Mouse (Mus musculus) layer of hippocampus, adult 2 months (tissue): ENCODE measurements at regions not wholly inside any gene's neighbourhood (a gene's known extent, or its start where the extent isn't known, plus 50 kb on each side); places are given as distances from the start of the nearest gene placed in this dataset.

Source experiments
- DNase-seq, 2 experiments: peaks; one replicate each; pipeline ENCODE4 v3.0.0; 2022; ENCODE audit warnings: low spot score in 2 of 2
- H3K27ac ChIP-seq: fragments of 200-600 bp; 2 replicates; pipeline ENCODE4 v1.8.1; 2022
- H3K4me3 ChIP-seq: fragments of 200-600 bp; 2 replicates; pipeline ENCODE4 v1.8.1; 2022; ENCODE audit warnings: mild to moderate bottlenecking
- CTCF ChIP-seq: fragments of 200-600 bp; conservative IDR thresholded peaks from 2 replicates; pipeline ENCODE4 v1.8.1; 2022; ENCODE audit warnings: antibody characterized with exemption, mild to moderate bottlenecking, moderate library complexity

DNA sequence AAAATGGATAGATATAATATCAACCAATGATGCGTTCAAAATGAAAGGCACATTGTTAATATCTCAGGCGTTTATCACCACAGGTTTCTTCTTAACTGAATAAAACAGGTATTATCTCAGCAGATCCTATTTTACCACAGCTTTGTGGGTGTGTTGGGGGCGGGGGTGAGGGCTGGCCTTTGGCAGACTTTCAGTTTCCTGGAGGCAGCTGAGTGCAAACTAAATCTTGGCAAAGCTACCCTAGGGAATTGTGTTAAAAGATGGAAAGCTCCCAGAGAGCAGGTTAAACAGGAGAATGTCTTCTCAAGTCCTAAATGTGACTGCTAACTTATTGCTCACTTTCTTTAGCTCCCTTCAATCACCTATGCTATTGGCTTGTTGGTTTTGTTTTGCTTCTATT is 223.8 kb downstream of the Kdm4c start:
- H3K4me3 ChIP-seq, result no peak overlapping the region
- DNase-seq, result no peak
- TF ChIP-seq CTCF, result no peak
- H3K27ac ChIP-seq, result no peak overlapping the region

DNA sequence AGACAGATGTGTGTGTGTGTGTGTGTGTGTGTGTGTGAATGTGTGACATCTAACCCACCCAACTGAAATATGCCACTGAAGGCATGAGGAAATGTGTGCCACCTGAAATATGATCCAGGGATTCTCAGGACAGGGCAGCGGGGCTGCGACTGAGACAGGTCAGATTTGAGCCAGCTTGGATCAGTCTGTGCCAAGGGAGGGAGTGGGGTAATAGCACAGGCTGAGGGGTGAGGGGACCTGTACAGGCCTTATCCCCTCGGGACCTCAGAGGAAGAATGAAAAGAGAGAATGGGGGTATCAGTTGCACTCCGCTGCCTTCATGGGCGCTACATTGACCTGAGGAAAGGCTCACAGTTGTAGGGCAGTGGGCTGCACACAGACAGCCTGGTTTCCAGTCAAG is 270.2 kb downstream of the Kdm4c start:
- DNase-seq, result no peak
- H3K4me3 ChIP-seq, result no peak overlapping the region
- H3K27ac ChIP-seq, result no peak overlapping the region
- TF ChIP-seq CTCF, result no peak

DNA sequence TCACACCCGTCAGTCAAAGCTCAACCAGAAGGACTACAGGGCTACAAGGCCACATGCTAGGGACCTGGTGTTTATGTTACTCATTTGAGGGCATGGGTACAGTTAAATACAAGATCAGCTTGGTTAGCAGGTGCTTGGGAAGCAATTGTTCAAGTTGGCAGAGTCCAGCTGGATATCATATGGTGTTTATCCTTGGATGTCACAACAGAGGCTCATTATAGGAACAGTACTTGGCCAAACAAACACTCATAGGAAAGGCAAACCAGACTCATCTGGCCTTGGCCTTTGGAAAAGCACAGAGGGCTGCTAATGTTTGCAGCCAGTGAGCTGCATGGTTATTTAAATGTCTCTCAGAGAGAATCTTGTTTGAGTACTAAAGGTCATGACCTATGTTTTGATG is 311.6 kb downstream of the Kdm4c start:
- H3K4me3 ChIP-seq, result no peak overlapping the region
- no peak for TF ChIP-seq CTCF
- DNase-seq, result no peak
- no peak overlapping the region for H3K27ac ChIP-seq

DNA sequence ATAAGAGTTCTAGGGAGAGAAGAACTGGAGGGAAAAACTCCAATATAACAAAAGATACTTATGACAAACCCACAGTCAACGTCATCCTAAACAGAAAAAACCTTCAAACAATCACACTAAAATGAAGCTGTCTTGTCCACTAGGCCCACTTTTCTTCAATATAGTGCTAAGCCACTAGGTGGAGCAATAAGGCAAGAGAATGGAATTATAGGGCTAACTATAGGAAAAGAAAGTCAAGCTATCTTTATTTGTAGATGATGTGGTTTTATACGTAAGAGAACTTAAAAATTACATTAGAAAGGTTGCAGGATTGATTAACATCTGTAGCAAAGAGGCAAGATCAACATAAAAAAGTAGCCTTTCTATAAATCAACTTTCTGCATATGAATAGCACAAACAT is 321.3 kb downstream of the Kdm4c start:
- peak; percentile 90 for TF ChIP-seq CTCF
- H3K27ac ChIP-seq, result no peak overlapping the region
- no peak overlapping the region for H3K4me3 ChIP-seq
- peak; percentile 8 to 57 for DNase-seq

DNA sequence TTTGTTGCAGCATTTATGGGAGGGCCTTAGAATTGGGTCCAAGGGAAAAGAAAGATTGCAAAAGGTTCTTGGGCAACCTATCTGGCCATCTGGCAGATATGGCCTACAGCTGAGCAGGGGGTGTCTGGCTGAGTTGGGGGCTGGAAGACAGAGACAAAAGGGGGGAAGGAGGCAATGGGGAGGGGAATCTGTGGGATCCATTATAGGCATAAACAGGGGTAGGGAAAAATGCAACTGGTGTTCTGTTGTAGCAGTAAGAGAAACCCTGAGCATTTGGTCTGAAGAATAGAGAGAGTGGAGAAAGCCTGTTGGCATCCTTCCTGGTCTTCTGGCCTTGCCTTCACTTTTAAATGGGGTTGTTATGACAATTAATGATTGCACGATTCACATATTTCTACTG is 344.1 kb downstream of the Kdm4c start:
- DNase-seq, result no peak

DNA sequence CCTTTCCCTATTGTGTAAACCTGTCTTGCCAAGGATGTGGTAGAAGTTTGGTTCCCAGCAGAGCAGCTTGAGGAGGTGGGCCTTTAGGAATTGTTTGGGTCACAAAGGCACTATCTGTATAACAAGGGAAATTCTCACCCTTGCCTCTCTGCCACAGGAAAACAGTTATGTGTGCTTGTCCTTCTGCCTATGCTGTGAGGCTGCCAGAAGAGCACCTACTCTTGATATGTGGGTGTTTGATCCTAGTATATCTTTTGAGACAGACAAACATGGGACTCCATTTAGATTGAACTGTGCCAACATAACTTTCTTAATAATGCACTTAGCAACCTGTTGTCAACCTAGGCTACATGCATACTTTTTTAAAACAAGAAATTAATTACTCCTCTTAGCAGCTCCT is 344.8 kb downstream of the Kdm4c start:
- DNase-seq, result no peak

More for the DNA sequence above, 344.1 kb downstream of the Kdm4c start:
- no peak for TF ChIP-seq CTCF
- Histone ChIP-seq H3K4me3 (no peak overlapping the region), H3K27ac (no peak overlapping the region; the same call in 1 of the 2 replicates)

DNA sequence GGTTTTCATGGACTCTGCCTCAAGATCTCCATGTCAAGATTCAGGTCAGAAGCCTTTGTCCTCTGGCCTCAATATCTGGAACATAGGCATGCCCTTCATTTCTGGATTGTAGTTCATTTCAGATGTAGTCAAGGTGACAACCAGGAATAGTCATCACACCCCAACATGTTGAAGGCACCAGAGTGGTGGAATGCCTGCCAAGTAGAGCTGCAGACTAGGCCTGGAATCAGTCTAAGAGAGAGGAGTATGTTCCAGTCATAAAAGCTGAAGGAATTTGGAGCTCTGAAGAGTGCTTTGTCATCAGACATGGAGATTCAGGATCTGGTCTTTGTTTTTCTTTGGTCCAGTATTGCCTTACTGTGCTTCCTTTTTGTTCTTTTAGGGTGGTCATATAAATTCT is 346.5 kb downstream of the Kdm4c start:
- no peak for TF ChIP-seq CTCF
- no peak for DNase-seq
- Histone ChIP-seq H3K27ac (no peak overlapping the region), H3K4me3 (no peak overlapping the region)

More for the DNA sequence above, 344.8 kb downstream of the Kdm4c start:
- no peak overlapping the region for H3K4me3 ChIP-seq
- TF ChIP-seq CTCF, result no peak
- peak overlapping the region; percentile 64; the same call in 1 of the 2 replicates for H3K27ac ChIP-seq

DNA sequence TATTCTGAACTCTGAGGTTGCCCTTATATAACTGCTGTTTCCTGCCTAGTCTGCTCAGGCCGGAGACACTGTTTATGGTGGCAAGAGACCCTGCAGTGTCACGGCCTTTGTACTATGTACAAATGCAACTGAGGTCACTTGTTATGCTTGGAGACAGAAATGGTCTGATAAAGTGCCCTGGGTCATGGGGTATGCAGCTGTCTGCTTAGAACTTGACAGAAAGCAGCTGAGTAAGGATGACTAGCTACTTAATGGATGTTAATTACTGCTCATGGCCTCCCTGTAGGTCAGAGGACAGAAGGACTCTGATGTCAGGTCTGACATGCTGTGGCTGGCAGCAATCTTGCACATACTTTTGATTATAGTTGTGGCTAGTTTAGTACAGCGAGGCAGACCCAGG is 370.7 kb downstream of the Kdm4c start:
- Histone ChIP-seq H3K27ac (no peak overlapping the region), H3K4me3 (no peak overlapping the region)
- TF ChIP-seq CTCF, result no peak
- DNase-seq, result no peak
